Mouse (Mus musculus): ENCODE measurements around the gene Serp2. TPM values are rescaled to one million over a fixed set of nuclear protein-coding genes. Genes with fewer than 3 reads are reported as not detected.

Serp2 gene
- 17.2 and 17.3 TPM in 2 replicates for polyA plus RNA-seq (2016; fragmentation: Nextera tagmentation; extraction: Ambion mirVana)

DNA sequence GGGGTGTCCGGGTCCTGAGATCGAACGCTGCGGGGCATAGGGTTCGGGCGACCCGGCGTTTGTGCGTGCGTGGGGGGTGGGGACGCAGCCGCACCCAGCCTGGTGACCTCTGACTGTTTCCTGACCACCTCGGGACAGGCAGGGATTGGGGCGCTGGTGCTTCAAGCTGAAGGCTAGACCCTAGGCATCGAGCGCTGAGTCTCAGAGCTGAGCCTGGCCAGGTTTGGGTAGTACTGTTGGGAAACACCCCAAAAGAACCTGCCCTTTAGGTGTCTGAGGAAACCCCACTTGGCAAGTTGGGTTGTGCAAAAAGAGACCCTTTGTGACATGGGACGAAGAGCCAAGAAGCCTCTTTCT, at the start of gene Serp2:
TSS of gene Serp2 (minus strand) at position 38 of the 357 bp plus-strand sequence.
- Histone ChIP-seq H3K27me3 (ENCODE audit: low read depth, poor library complexity, severe bottlenecking) (0 out of 2 replicates have a peak, but pooled peaks cover 10% of the 10 kb centered on the region), H3K4me1 (peaks cover 41% of the 10 kb centered on the region), H3K9me3 (replicated peaks) (no peaks in the 10 kb centered on the region), H3K36me3 (no peaks in the 10 kb centered on the region), H3K27ac (peak within 1 kb of the TSS; percentile 95), H3K4me3 (peak within 1 kb of the TSS; percentile 77)
- 8% methylated on average over 17 of the region's 17 CpGs for WGBS
- DNase-seq (ENCODE audit: low spot score) = no peak

DNA sequence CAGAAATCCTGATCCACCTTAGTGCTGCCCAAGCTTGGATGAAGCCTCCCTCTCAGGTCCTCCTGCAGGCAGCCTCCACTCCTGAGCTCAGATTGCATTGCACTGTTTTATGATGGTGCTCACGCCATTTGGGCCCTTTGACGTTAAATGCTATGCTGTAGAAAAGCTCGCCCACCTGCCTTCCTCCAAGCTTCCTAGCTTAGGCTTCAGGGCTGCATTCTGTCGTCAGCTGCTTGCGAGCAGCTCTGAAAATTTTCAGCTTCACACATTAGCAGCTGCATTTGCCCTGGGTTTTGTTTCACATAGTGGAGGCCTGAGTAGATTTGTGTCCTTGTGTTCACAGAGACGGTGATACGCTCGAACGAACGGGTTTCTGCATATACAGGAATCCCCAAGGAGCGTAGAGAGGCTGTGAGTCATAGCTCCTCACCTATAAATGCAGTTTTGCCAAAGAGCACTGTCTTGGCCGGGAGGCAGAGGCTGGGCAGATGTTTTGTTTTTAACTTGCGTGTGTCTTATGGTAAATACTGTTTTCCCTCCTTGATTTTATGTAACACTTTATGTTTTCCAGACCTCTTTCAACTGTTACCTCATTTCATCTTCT, 49.3 kb upstream of the Serp2 start:
- no peak for DNase-seq (ENCODE audit: low spot score)
- H3K27ac ChIP-seq = peak overlapping the region; percentile 74
- WGBS = 62% methylated on average over 13 of the region's 13 CpGs

DNA sequence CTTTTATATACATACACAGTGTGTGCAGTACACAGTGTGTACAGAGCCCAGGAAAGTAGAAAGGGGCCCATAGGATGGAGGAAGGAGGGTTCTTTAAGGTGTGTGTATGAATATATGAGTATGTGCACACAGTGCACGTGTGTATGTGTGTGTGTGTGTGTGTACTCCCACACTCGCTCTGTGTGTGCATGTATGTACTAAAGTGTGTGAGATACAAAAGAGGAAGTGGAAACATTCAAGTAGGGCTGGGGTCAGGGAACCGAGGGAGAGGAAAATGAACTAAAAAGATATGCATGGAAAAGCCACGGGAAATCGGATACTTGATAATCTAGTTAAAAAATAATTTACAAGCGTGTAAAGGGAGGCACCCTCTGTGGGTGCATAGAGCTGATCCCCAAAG, 47.3 kb upstream of the Serp2 start:
- Histone ChIP-seq H3K27ac (no peak overlapping the region), H3K27me3 (ENCODE audit: low read depth, poor library complexity, severe bottlenecking) (no peaks in the 10 kb centered on the region), H3K36me3 (no peaks in the 10 kb centered on the region), H3K4me3 (no peak overlapping the region), H3K4me1 (peaks cover 38% of the 10 kb centered on the region), H3K9me3 (replicated peaks) (no peaks in the 10 kb centered on the region)
- 90% methylated on average over 6 of the region's 6 CpGs for WGBS
- DNase-seq (ENCODE audit: low spot score) = no peak

More for the DNA sequence above, 49.3 kb upstream of the Serp2 start:
- peaks cover 32% of the 10 kb centered on the region for H3K4me1 ChIP-seq
- no peaks in the 10 kb centered on the region for H3K36me3 ChIP-seq
- no peak overlapping the region for H3K4me3 ChIP-seq
- H3K9me3 ChIP-seq (replicated peaks) = no peaks in the 10 kb centered on the region
- H3K27me3 ChIP-seq (ENCODE audit: low read depth, poor library complexity, severe bottlenecking) = no peaks in the 10 kb centered on the region

DNA sequence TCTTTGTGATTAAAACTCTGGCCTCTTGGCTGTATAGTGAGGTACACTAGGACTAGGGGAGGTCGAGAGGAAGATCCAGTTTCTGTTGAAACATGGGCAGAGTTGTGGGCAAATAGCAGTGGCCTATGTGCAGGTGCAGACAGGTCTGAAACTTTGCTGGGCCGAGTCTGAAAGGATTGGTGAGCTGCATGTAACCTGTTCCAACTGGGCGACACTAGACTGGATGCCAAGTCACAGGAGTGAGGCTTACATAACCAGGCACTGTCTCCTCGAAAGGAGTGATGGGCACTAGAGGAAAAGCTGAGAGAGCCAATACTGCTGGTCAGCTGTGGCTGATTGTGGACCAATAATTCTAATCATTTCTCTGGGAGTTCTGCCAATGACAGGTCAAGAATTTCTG, 45.0 kb upstream of the Serp2 start:
- H3K4me1 ChIP-seq = peaks cover 55% of the 10 kb centered on the region
- H3K36me3 ChIP-seq = no peaks in the 10 kb centered on the region
- H3K4me3 ChIP-seq = no peak overlapping the region
- no peak for DNase-seq (ENCODE audit: low spot score)
- H3K27me3 ChIP-seq (ENCODE audit: low read depth, poor library complexity, severe bottlenecking) = no peaks in the 10 kb centered on the region
- no peaks in the 10 kb centered on the region for H3K9me3 ChIP-seq (replicated peaks)
- 88% methylated on average over 4 of the region's 4 CpGs for WGBS
- no peak overlapping the region for H3K27ac ChIP-seq

DNA sequence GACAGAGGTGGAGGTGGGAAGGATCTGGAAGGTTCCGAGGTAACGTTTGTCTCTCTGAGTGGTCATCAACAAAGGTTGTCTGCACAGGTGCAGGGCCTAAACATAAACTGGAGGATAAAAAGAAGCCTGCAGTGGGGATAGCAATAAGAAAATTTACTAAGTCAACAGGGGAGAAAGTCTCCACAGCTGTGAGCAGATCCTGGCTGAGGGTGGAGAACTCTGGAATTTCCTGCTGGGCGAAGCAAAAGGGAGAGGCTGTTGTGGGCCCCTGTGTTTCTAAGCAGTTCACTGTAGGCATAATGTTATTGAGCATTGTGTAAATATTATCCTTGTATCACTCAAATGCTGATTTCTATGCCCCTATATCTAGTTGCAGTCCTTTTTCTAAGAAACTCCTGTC, 43.7 kb upstream of the Serp2 start:
- Histone ChIP-seq H3K27me3 (ENCODE audit: low read depth, poor library complexity, severe bottlenecking) (no peaks in the 10 kb centered on the region), H3K9me3 (replicated peaks) (no peaks in the 10 kb centered on the region), H3K4me3 (no peak overlapping the region), H3K27ac (no peak overlapping the region), H3K36me3 (no peaks in the 10 kb centered on the region), H3K4me1 (peaks cover 45% of the 10 kb centered on the region)
- no peak for DNase-seq (ENCODE audit: low spot score)
- 84% methylated on average over 3 of the region's 3 CpGs for WGBS

DNA sequence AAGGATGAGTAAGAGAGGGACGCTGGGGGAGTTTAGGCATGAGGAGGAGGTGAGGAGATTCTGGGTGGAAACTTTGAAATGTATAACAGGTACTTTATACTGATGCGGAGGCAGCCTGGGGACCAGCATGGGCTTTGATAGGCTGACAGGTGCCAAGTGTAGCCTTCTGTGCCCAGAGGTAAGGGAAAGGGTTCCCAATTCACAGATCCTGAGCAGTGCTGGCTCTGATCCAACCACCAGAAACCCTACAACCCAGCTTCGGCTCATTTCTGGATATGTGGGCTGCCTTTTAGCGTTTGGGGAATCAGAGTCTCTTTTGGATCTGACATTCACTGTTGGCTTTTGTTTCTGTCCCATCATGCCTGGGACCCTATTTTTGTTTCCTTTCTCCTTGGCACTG, 43.0 kb upstream of the Serp2 start:
- Histone ChIP-seq H3K27ac (peak overlapping the region; percentile 92), H3K27me3 (ENCODE audit: low read depth, poor library complexity, severe bottlenecking) (no peaks in the 10 kb centered on the region), H3K9me3 (replicated peaks) (no peaks in the 10 kb centered on the region), H3K4me3 (no peak overlapping the region), H3K36me3 (no peaks in the 10 kb centered on the region), H3K4me1 (peaks cover 38% of the 10 kb centered on the region)
- no peak for DNase-seq (ENCODE audit: low spot score)
- WGBS = 41% methylated on average over 4 of the region's 4 CpGs

DNA sequence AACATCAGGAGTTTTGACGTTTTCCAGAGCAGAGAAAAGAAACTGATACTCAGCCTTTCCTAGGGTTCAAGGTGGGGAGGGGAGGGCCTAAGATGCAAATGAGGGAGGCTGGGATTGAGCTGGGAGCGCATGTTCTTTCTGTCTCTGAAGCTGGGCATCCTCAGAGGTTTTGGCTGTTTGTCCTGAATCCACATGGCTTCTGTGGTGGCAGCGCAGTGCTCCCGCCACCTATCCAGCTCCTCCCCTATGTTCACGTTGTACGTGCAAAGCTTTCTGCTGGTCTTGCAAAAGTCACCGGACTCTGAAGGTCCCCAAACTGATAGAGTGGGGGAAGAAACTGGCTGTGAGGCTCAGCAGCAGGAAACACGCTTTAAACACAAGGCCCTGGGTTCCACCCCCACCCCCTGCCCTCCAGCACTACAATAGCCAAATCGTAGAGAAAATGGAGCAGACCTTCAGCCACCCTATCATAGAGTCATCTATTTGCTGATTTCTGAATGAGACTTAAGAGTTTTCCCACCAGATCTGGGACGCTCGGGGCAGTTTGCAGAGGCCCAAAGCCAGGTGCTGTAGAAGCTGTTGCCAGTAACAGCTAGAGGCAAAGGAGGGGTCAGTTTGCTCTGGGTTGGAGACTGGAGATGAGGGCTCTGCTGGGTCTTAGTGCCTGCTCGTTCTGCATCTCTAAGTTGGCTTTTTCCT, 42.0 kb upstream of the Serp2 start:
- peak; percentile 76 for DNase-seq (ENCODE audit: low spot score)
- H3K4me1 ChIP-seq = peaks cover 29% of the 10 kb centered on the region
- peak overlapping the region; percentile 48 for H3K4me3 ChIP-seq
- H3K27me3 ChIP-seq (ENCODE audit: low read depth, poor library complexity, severe bottlenecking) = no peaks in the 10 kb centered on the region
- no peaks in the 10 kb centered on the region for H3K36me3 ChIP-seq
- H3K27ac ChIP-seq = peak overlapping the region; percentile 92
- no peaks in the 10 kb centered on the region for H3K9me3 ChIP-seq (replicated peaks)
- WGBS = 2% methylated on average over 12 of the region's 12 CpGs

DNA sequence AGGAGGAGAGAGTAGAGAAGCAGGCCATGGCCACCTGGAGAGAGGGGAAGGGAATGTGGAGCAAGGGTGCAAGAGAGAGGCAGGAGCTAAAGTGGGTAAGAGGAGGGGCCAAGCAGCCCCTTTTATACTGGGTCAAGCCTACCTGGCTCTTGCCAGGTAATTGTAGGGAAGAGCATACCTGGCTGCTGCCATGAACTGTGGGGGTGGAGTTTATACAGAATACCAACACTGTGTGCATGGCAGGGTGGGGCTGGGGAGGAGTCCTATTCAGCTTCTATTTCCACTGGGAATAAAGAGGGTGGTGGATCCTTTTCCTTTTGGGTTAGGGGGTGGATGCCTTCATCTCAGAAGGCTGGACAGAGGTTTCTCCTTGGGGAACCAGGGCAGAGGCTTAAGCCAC, 41.1 kb upstream of the Serp2 start:
- H3K27ac ChIP-seq = peak overlapping the region; percentile 73; the same call in 1 of the 2 replicates
- no peaks in the 10 kb centered on the region for H3K36me3 ChIP-seq
- H3K27me3 ChIP-seq (ENCODE audit: low read depth, poor library complexity, severe bottlenecking) = no peaks in the 10 kb centered on the region
- H3K4me1 ChIP-seq = peaks cover 29% of the 10 kb centered on the region
- H3K4me3 ChIP-seq = no peak overlapping the region
- no peak for DNase-seq (ENCODE audit: low spot score)
- H3K9me3 ChIP-seq (replicated peaks) = no peaks in the 10 kb centered on the region

DNA sequence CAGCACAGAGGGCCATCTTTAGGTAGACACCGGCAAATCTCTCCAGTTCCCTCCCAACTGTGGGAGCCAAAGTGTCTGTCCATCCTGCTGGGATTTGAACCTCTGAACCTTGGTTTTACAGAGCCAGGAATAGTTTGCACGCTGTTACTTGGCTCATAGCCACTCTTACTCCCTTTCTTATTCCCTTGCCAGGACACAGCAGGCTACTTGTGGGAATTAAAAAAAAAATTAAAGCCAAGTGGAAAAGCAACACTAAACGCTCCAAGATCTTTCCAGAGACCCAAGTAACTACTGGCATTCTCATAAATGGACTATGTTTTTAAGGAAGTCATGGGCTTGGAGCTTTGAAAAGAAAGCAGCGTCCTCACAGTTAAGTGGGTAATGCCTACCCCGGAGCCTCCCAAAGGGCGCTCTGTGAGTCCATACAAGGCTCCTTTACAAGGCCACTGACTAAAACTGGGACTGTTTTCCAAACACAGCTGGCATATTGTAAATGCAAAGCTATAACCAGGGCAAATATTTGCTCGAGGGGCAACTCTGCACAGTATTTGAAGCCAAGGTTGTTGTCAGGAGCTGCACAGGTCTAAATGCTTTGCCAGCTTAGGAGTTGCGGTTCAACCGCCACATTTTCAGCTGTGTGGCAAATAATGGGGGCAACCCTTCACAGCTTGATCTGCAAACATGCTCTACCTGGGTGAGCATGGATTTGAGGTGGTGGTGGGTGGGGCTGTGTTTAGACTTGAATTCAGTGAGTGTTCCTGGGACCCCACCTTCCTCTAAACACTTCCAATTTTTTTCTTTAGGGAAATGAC, 38.6 kb upstream of the Serp2 start:
- WGBS = 90% methylated on average over 9 of the region's 9 CpGs

DNA sequence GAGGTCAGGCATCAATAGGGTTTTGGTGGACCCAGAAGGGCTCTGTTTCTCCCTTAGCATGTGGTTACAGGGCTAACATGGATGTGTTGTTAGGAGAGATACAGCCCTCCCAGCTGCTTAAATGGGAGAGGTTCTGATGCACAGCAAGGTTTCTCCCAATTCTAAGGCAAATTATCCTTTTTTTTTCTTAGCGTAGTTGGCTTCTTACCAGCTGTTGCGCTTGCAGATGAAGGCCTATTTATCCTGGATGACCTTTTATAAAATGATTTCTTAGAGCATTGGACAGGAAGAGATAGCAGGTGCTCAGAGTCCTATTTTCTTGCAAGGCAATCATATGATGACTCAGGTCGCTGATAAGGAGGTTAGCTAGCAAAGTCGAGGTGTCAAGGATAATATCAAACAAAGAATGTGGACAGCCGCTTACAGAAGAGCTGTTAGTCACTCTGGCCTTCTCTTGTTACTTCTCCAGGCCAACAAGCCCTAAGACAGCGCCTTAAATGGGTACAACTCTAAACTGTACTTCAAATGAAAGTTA, 37.7 kb upstream of the Serp2 start:
- Histone ChIP-seq H3K36me3 (no peaks in the 10 kb centered on the region), H3K4me1 (peaks cover 21% of the 10 kb centered on the region), H3K9me3 (replicated peaks) (no peaks in the 10 kb centered on the region), H3K4me3 (no peak overlapping the region), H3K27me3 (ENCODE audit: low read depth, poor library complexity, severe bottlenecking) (no peaks in the 10 kb centered on the region), H3K27ac (no peak overlapping the region)
- DNase-seq (ENCODE audit: low spot score) = no peak
- WGBS = 88% methylated on average over 6 of the region's 6 CpGs

More for the DNA sequence above, 38.6 kb upstream of the Serp2 start:
- H3K9me3 ChIP-seq (replicated peaks) = no peaks in the 10 kb centered on the region
- H3K36me3 ChIP-seq = no peaks in the 10 kb centered on the region
- H3K27ac ChIP-seq = no peak overlapping the region
- H3K4me3 ChIP-seq = no peak overlapping the region
- DNase-seq (ENCODE audit: low spot score) = no peak
- H3K27me3 ChIP-seq (ENCODE audit: low read depth, poor library complexity, severe bottlenecking) = no peaks in the 10 kb centered on the region
- H3K4me1 ChIP-seq = peaks cover 25% of the 10 kb centered on the region

DNA sequence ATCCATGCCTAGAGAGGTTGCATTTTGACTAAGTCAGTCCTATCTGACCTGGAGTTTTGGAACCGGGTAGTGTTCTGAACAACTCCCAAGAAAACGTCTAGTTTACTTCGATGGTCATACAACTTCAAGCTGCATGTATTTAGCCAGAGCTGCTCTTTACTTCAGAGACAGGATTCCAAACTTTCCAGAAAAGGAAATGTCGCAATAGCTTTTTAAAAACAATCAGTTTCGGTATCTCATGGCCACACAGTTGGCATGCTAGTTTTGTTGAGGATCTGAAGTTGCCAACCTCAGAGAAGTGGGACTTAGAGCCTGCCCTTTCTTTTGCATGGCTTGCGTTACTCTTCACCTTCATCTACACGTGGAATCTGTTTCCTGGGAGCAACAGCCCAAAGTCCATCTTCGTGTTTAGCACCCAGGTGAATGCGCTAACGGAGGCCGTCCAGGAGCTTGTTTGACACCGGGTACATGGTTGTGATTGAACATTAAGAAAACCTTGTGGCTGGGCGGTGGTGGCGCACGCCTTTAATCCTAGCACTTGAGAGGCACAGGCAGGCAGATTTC, 37.0 kb upstream of the Serp2 start:
- H3K4me1 ChIP-seq = peaks cover 14% of the 10 kb centered on the region
- no peak overlapping the region for H3K27ac ChIP-seq
- no peak for DNase-seq (ENCODE audit: low spot score)
- no peaks in the 10 kb centered on the region for H3K27me3 ChIP-seq (ENCODE audit: low read depth, poor library complexity, severe bottlenecking)
- H3K4me3 ChIP-seq = no peak overlapping the region
- WGBS = 93% methylated on average over 15 of the region's 15 CpGs
- H3K9me3 ChIP-seq (replicated peaks) = no peaks in the 10 kb centered on the region
- H3K36me3 ChIP-seq = no peaks in the 10 kb centered on the region

DNA sequence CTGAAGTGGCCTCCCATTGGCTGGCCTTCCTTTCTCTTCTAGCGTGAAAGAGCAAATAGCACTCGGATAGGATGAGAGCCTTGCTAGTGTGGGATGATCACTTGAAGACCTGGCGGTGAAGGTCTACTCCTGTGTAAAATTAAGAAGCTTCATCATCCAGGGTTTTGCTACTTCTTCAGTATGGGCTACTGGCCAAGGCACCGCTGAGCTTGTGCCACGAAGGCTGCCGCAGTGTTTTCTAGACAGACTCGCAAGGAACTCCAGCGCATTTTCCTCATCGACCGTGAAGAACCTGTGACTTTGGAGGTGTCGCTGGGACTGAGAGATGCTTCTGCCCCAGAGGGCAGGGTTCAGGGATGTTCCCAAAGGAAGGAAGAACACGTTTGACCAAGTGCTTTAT, 36.0 kb upstream of the Serp2 start:
- DNase-seq (ENCODE audit: low spot score) = no peak

More for the DNA sequence above, 36.0 kb upstream of the Serp2 start:
- 91% methylated on average over 12 of the region's 12 CpGs for WGBS
- H3K4me1 ChIP-seq = peaks cover 5% of the 10 kb centered on the region
- no peaks in the 10 kb centered on the region for H3K27me3 ChIP-seq (ENCODE audit: low read depth, poor library complexity, severe bottlenecking)
- H3K36me3 ChIP-seq = no peaks in the 10 kb centered on the region
- H3K9me3 ChIP-seq (replicated peaks) = no peaks in the 10 kb centered on the region
- no peak overlapping the region for H3K4me3 ChIP-seq
- no peak overlapping the region for H3K27ac ChIP-seq
